Mouse (Mus musculus): Measurements from ENCODE around the gene AY358078. TPM values are rescaled to one million over a fixed set of nuclear protein-coding genes. Genes with fewer than 3 reads are reported as not detected.
"Not testable (repeated sequence)": the region's sequence is repeated elsewhere in the genome, so short reads cannot be mapped to it uniquely, and the experiment has no call there.

The AY358078 gene
- total RNA-seq (2021): not detected
- long read RNA-seq, experiment 1: 0 reads
- long read RNA-seq, experiment 2: 0 reads

GRCm38 (mm10) chr14:51799746-51800145 is at the start of gene AY358078:
Gene AY358078 (plus strand): TSS chr14:51800046.
- DNase-seq: no peak

- no peak for DNase-seq
Observed at GRCm38 (mm10) chr14:51755944-51756343, 43.9 kb upstream of the AY358078 start.

- not testable (repeated sequence) for DNase-seq
Observed at GRCm38 (mm10) chr14:51771378-51771777, 28.5 kb upstream of the AY358078 start.

- DNase-seq: no peak
Observed at GRCm38 (mm10) chr14:51773490-51773889, 26.4 kb upstream of the AY358078 start, which contains the start of gene Ang4. Gene Ang4 (minus strand): TSS chr14:51773590.

GRCm38 (mm10) chr14:51777791-51778190 is 22.1 kb upstream of the AY358078 start:
- no peak for DNase-seq

GRCm38 (mm10) chr14:51778865-51779481 is 20.9 kb upstream of the AY358078 start:
- DNase-seq: no peak

- no peak for DNase-seq
Observed at GRCm38 (mm10) chr14:51786335-51786734, 13.5 kb upstream of the AY358078 start.

- no peak for DNase-seq
Observed at GRCm38 (mm10) chr14:51787061-51787460, 12.8 kb upstream of the AY358078 start.

- no peak for DNase-seq
Observed at GRCm38 (mm10) chr14:51789196-51789595, 10.7 kb upstream of the AY358078 start.

GRCm38 (mm10) chr14:51794106-51794505 is 5.7 kb upstream of the AY358078 start:
- DNase-seq: no peak

- no peak for DNase-seq
Observed at GRCm38 (mm10) chr14:51826625-51827024, 26.8 kb downstream of the AY358078 start.

- peak; percentile 21 to 34 for DNase-seq
Observed at GRCm38 (mm10) chr14:51827842-51828241, 28.0 kb downstream of the AY358078 start.

- no peak for DNase-seq
Observed at GRCm38 (mm10) chr14:51829188-51829587, 29.3 kb downstream of the AY358078 start.

GRCm38 (mm10) chr14:51838480-51838879 is 38.6 kb downstream of the AY358078 start:
- DNase-seq: peak in 1 of 2 experiments; percentile 19

GRCm38 (mm10) chr14:51842250-51842649 is 42.4 kb downstream of the AY358078 start:
- DNase-seq: no peak

- DNase-seq: no peak
Observed at GRCm38 (mm10) chr14:51842781-51843180, 42.9 kb downstream of the AY358078 start.

- no peak for DNase-seq
Observed at GRCm38 (mm10) chr14:51843882-51844281, 44.0 kb downstream of the AY358078 start.

- DNase-seq: no peak
Observed at GRCm38 (mm10) chr14:51846566-51846965, 46.7 kb downstream of the AY358078 start.

- DNase-seq: peak; percentile 12 to 39
Observed at GRCm38 (mm10) chr14:51851006-51851405, 51.2 kb downstream of the AY358078 start.

GRCm38 (mm10) chr14:51853399-51853798 is 53.6 kb downstream of the AY358078 start, which contains the start of gene Ear6:
Gene Ear6 (plus strand): TSS chr14:51853699.
- DNase-seq: no peak

- DNase-seq: not testable (repeated sequence)
Observed at GRCm38 (mm10) chr14:51855280-51855679, 55.4 kb downstream of the AY358078 start.

- peak; percentile 37 to 54 for DNase-seq
Observed at GRCm38 (mm10) chr14:51863603-51864002, 63.8 kb downstream of the AY358078 start.

- DNase-seq: peak; percentile 57 to 67
Observed at GRCm38 (mm10) chr14:51870756-51871155, 70.9 kb downstream of the AY358078 start.

GRCm38 (mm10) chr14:51871741-51872140 is 71.9 kb downstream of the AY358078 start:
- DNase-seq: peak; percentile 84 to 88
